Mouse (Mus musculus) embryo, embryonic 10.5 days (tissue): Measurements from ENCODE around the gene Gm45717.

ENCODE experiments used
- DNase-seq: peaks from one replicate; pipeline ENCODE4 v3.0.0-alpha.2; 2015; ENCODE audit warnings: low spot score

Gm45717 gene

GRCm38 (mm10) chr7:140942811-140943210, 12.9 kb downstream of the Gm45717 start:
- no peak for DNase-seq

GRCm38 (mm10) chr7:140942341-140942740, 13.4 kb downstream of the Gm45717 start:
- DNase-seq, result no peak

GRCm38 (mm10) chr7:140941222-140942051, 14.3 kb downstream of the Gm45717 start, which contains the start of gene Pgghg:
Pgghg (plus strand) TSS chr7:140941391.
- DNase-seq, result peak; percentile 91

- peak; percentile 77 for DNase-seq
Measured at GRCm38 (mm10) chr7:140939669-140940171, 16.0 kb downstream of the Gm45717 start.

GRCm38 (mm10) chr7:140938896-140939295, 16.8 kb downstream of the Gm45717 start:
- DNase-seq, result no peak

- DNase-seq, result peak; percentile 46
Measured at GRCm38 (mm10) chr7:140938436-140938835, 17.3 kb downstream of the Gm45717 start.

GRCm38 (mm10) chr7:140927181-140927580, 28.6 kb downstream of the Gm45717 start:
- DNase-seq, result no peak

GRCm38 (mm10) chr7:140923070-140923775, 32.5 kb downstream of the Gm45717 start:
- no peak for DNase-seq

- DNase-seq, result peak; percentile 53
Measured at GRCm38 (mm10) chr7:140922398-140923069, 33.2 kb downstream of the Gm45717 start.

- no peak for DNase-seq
Measured at GRCm38 (mm10) chr7:140921225-140921975, 34.3 kb downstream of the Gm45717 start.

GRCm38 (mm10) chr7:140920418-140921029, 35.2 kb downstream of the Gm45717 start, which contains the start of gene Nlrp6:
Nlrp6 (plus strand) TSS chr7:140920902.
- no peak for DNase-seq

GRCm38 (mm10) chr7:140919911-140920310, 35.8 kb downstream of the Gm45717 start:
- no peak for DNase-seq

GRCm38 (mm10) chr7:140914031-140914690, 41.6 kb downstream of the Gm45717 start:
- DNase-seq, result no peak

- DNase-seq, result no peak
Measured at GRCm38 (mm10) chr7:140912846-140913482, 42.8 kb downstream of the Gm45717 start.

GRCm38 (mm10) chr7:140912293-140912692, 43.4 kb downstream of the Gm45717 start:
- DNase-seq, result no peak

- peak; percentile 93 for DNase-seq
Measured at GRCm38 (mm10) chr7:140908634-140909107, 47.1 kb downstream of the Gm45717 start.

- no peak for DNase-seq
Measured at GRCm38 (mm10) chr7:140908181-140908580, 47.6 kb downstream of the Gm45717 start.

- DNase-seq, result no peak
Measured at GRCm38 (mm10) chr7:140907697-140908096, 48.0 kb downstream of the Gm45717 start.

GRCm38 (mm10) chr7:140907131-140907530, 48.6 kb downstream of the Gm45717 start:
- DNase-seq, result no peak

- no peak for DNase-seq
Measured at GRCm38 (mm10) chr7:140905642-140906081, 50.1 kb downstream of the Gm45717 start.
